Mouse (Mus musculus): Measurements from ENCODE around the gene Rchy1. TPM values are rescaled to one million over a fixed set of nuclear protein-coding genes. Genes with fewer than 3 reads are reported as not detected.
A peak's percentile ranks its signal among the peaks of the same experiment; 100 is the strongest.

Rchy1 gene
- polyA plus RNA-seq, 1 experiment: 30.9 TPM

DNA sequence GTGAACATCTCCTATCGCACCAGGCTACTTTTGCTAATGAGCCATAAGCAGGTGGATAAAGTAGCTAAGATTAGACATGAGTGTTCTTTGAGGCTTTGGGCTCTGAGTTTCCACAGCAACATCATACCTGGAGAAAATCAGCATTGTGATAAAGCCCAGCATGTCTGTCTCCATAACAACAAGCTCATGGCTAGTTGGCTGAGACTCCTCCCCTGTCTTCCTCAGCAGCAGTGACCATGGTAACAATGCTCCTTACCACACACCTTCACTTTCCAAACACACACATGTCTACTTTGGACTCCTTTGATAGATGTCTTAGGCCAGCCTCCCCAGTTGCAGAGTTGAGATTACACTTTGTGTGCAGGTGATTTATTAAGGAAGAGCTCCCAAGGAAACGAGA is 49.6 kb downstream of the Rchy1 start:
- no peak for DNase-seq
- no peak overlapping the region for H3K4me3 ChIP-seq (ENCODE audit: insufficient read depth, low read depth, low read length)
- H3K4me1 ChIP-seq (ENCODE audit: control insufficient read depth, insufficient read depth, low read length): no peaks in the 10 kb centered on the region
- TF ChIP-seq POLR2A (IDR thresholded peaks at IDR 0.05; ENCODE audit: low read depth, low read length) (no peak), CTCF (conservative IDR thresholded peaks at IDR 0.05; ENCODE audit: insufficient read depth, insufficient read length, low read depth, low read length) (no peak)
- H3K36me3 ChIP-seq (ENCODE audit: control insufficient read depth, insufficient read depth, low read length): no peaks in the 10 kb centered on the region
- H3K27me3 ChIP-seq (replicated peaks; ENCODE audit: control insufficient read depth, insufficient read depth, low read length): no peaks in the 10 kb centered on the region
- H3K27ac ChIP-seq (ENCODE audit: insufficient read depth, low read depth, low read length): no peak overlapping the region
- WGBS: 58% methylated on average over 2 of the region's 2 CpGs

- no peak overlapping the region for H3K4me3 ChIP-seq (ENCODE audit: insufficient read depth, low read depth, low read length)
- H3K27me3 ChIP-seq (replicated peaks; ENCODE audit: control insufficient read depth, insufficient read depth, low read length): no peaks in the 10 kb centered on the region
- no peak overlapping the region for H3K27ac ChIP-seq (ENCODE audit: insufficient read depth, low read depth, low read length)
- TF ChIP-seq CTCF (conservative IDR thresholded peaks at IDR 0.05; ENCODE audit: insufficient read depth, insufficient read length, low read depth, low read length) (no peak), POLR2A (IDR thresholded peaks at IDR 0.05; ENCODE audit: low read depth, low read length) (no peak)
- DNase-seq: no peak
- 81% methylated on average over 13 of the region's 13 CpGs for WGBS
- H3K36me3 ChIP-seq (ENCODE audit: control insufficient read depth, insufficient read depth, low read length): no peaks in the 10 kb centered on the region
- H3K4me1 ChIP-seq (ENCODE audit: control insufficient read depth, insufficient read depth, low read length): no peaks in the 10 kb centered on the region
Measured at GRCm38 (mm10) chr5:91911384-91912106, 51.3 kb downstream of the Rchy1 start.

GRCm38 (mm10) chr5:91910616-91911015 is 52.3 kb downstream of the Rchy1 start:
- TF ChIP-seq POLR2A (IDR thresholded peaks at IDR 0.05; ENCODE audit: low read depth, low read length): no peak
- no peak for TF ChIP-seq CTCF (conservative IDR thresholded peaks at IDR 0.05; ENCODE audit: insufficient read depth, insufficient read length, low read depth, low read length)
- no peak overlapping the region for H3K27ac ChIP-seq (ENCODE audit: insufficient read depth, low read depth, low read length)
- 83% methylated on average over 4 of the region's 4 CpGs for WGBS
- H3K27me3 ChIP-seq (replicated peaks; ENCODE audit: control insufficient read depth, insufficient read depth, low read length): no peaks in the 10 kb centered on the region
- no peaks in the 10 kb centered on the region for H3K36me3 ChIP-seq (ENCODE audit: control insufficient read depth, insufficient read depth, low read length)
- no peak overlapping the region for H3K4me3 ChIP-seq (ENCODE audit: insufficient read depth, low read depth, low read length)
- DNase-seq: no peak
- no peaks in the 10 kb centered on the region for H3K4me1 ChIP-seq (ENCODE audit: control insufficient read depth, insufficient read depth, low read length)

- H3K36me3 ChIP-seq (ENCODE audit: control insufficient read depth, insufficient read depth, low read length): no peaks in the 10 kb centered on the region
- no peak overlapping the region for H3K27ac ChIP-seq (ENCODE audit: insufficient read depth, low read depth, low read length)
- H3K27me3 ChIP-seq (replicated peaks; ENCODE audit: control insufficient read depth, insufficient read depth, low read length): no peaks in the 10 kb centered on the region
- whole genome bisulfite sequencing: 47% methylated on average over 10 of the region's 10 CpGs
- H3K4me1 ChIP-seq (ENCODE audit: control insufficient read depth, insufficient read depth, low read length): no peaks in the 10 kb centered on the region
- DNase-seq: peak; percentile 16
- H3K4me3 ChIP-seq (ENCODE audit: insufficient read depth, low read depth, low read length): no peak overlapping the region
- TF ChIP-seq POLR2A (IDR thresholded peaks at IDR 0.05; ENCODE audit: low read depth, low read length) (no peak), CTCF (conservative IDR thresholded peaks at IDR 0.05; ENCODE audit: insufficient read depth, insufficient read length, low read depth, low read length) (no peak)
Measured at GRCm38 (mm10) chr5:91909010-91909620, 53.8 kb downstream of the Rchy1 start.

Other genes with a start within 250 kb of the Rchy1 start
- 0.11 TPM in 1 of 2 replicates, not detected in the other for gene Odaph, start 24.4 kb upstream of the Rchy1 start, polyA plus RNA-seq (2012; rRNA removed)
- 2.3 and 2.8 TPM in 2 replicates for gene Cdkl2, start 80.8 kb upstream of the Rchy1 start, polyA plus RNA-seq (2012; rRNA removed)
- 15.1 and 20.6 TPM in 2 replicates for gene G3bp2, start 120.7 kb upstream of the Rchy1 start, polyA plus RNA-seq (2012; rRNA removed)
- gene Uso1, start 174.9 kb upstream of the Rchy1 start, polyA plus RNA-seq (2012; rRNA removed): 23.0 and 28.7 TPM in 2 replicates